Mouse (Mus musculus) midbrain, embryonic 15.5 days (tissue): ENCODE measurements at regions not wholly inside any gene's neighbourhood (a gene's known extent, or its start where the extent isn't known, plus 50 kb on each side); places are given as distances from the start of the nearest gene placed in this dataset.

Experiments used
- ATAC-seq: fragments of 200-750 bp; cut with Nextera tagmentation; replicated peaks from 2 replicates; pipeline ENCODE4 v1.8.0; 2017; ENCODE audit warnings: moderate TSS enrichment
- H3K27ac ChIP-seq: fragments of 300-500 bp; sonication (generic); 2 replicates; pipeline ENCODE4 v1.5.1; 2015; ENCODE audit warnings: mild to moderate bottlenecking, inconsistent platforms
- H3K27me3 ChIP-seq: fragments of 300-500 bp; sonication (generic); replicated peaks from 2 replicates; pipeline ENCODE4 v1.6.1; 2015; ENCODE audit warnings: inconsistent platforms
- H3K36me3 ChIP-seq: fragments of 300-500 bp; sonication (generic); replicated peaks from 2 replicates; pipeline ENCODE4 v1.6.1; 2015; ENCODE audit warnings: inconsistent platforms
- H3K4me1 ChIP-seq: fragments of 300-500 bp; sonication (generic); 2 replicates; pipeline ENCODE4 v1.6.1; 2015; ENCODE audit warnings: inconsistent platforms
- H3K4me2 ChIP-seq: fragments of 300-500 bp; sonication (generic); 2 replicates; pipeline ENCODE4 v1.6.1; 2015; ENCODE audit warnings: inconsistent platforms, mild to moderate bottlenecking, moderate library complexity
- H3K4me3 ChIP-seq: fragments of 300-500 bp; sonication (generic); 2 replicates; pipeline ENCODE4 v1.5.1; 2015; ENCODE audit warnings: mild to moderate bottlenecking, inconsistent platforms
- H3K9ac ChIP-seq: fragments of 300-500 bp; sonication (generic); 2 replicates; pipeline ENCODE4 v1.6.1; 2015; ENCODE audit warnings: mild to moderate bottlenecking, inconsistent platforms
- H3K9me3 ChIP-seq: fragments of 300-500 bp; sonication (generic); 2 replicates; pipeline ENCODE4 v1.6.1; 2016; ENCODE audit warnings: inconsistent platforms
- WGBS: fragments of 180-500 bp; shearing (Covaris S2); methylation state at CpG from one replicate; pipeline ENCODE4 v1.1.7; 2015; ENCODE audit warnings: mixed read lengths; 5-methylcytosine and 5-hydroxymethylcytosine counted together

DNA sequence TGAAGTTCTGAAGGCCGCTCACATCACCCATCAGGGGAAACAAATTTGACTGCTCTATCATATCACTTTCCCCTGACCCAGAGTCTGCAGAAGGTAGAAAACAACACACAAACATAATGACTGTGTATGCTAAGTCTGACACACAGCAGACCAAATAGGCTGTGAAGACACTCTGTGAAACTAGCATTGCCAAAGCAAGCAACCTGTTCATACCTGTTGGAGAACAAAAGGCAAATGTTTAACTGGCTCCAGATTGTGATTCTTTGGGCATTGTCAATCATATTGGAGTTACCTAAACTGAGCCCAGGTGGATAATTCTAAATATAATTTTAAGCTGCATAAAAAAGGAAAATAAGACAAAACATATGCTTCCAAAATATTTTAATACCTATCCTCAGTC, 407.4 kb upstream of the Pik3r1 start:
- H3K4me1 ChIP-seq: no peaks in the 10 kb centered on the region
- no peak overlapping the region for H3K27ac ChIP-seq
- H3K4me3 ChIP-seq: no peak overlapping the region
- whole genome bisulfite sequencing: 98% methylated on average over 1 of the region's 1 CpGs
- H3K27me3 ChIP-seq: no peaks in the 10 kb centered on the region
- no peak overlapping the region for H3K4me2 ChIP-seq
- H3K9ac ChIP-seq: no peak overlapping the region
- H3K36me3 ChIP-seq: no peaks in the 10 kb centered on the region
- ATAC-seq: no peak
- no peaks in the 10 kb centered on the region for H3K9me3 ChIP-seq

DNA sequence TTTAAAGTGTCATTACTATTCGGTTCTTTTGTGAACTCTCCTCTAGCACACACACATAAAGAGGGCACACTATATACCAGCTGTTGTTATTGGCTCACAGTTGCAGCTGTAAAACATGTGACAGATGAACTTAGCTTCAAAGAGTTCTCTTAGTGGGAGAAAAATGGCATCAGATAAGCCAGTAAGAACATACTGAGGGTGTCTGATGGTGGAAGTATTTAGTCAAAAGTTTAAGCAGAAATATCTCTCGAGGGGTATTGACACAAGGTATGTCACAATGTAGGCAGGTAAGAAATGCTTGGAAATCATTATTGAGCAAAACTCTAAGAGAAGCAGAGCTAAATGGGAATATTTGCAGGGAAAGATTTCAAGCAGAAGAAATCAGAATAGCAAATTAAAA, 408.4 kb upstream of the Pik3r1 start:
- Histone ChIP-seq H3K9me3 (no peaks in the 10 kb centered on the region), H3K4me2 (no peak overlapping the region), H3K27me3 (no peaks in the 10 kb centered on the region), H3K9ac (no peak overlapping the region), H3K4me3 (no peak overlapping the region), H3K27ac (no peak overlapping the region), H3K36me3 (no peaks in the 10 kb centered on the region), H3K4me1 (no peaks in the 10 kb centered on the region)
- no peak for ATAC-seq
- WGBS: 85% methylated on average over 2 of the region's 2 CpGs

DNA sequence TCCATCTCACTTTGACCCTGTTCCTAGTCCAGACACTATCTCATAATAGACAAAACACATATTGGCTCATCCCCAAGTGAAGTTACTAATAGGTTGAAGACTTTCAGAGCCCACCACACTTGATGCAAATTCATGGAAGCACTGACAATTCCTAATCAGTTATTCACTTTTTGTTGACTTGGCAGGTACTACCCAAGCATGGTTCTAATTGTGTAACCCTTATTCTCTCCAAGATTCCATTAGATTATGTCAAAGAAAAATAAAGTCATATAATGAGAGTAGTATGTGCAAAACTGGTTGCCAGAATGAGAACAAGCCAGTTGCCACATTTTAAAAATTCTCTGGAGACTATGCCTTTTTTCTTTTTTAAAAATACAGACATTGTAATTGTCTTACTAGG, 426.7 kb upstream of the Pik3r1 start:
- no peak overlapping the region for H3K9ac ChIP-seq
- no peak overlapping the region for H3K4me2 ChIP-seq
- H3K27ac ChIP-seq: no peak overlapping the region
- H3K27me3 ChIP-seq: no peaks in the 10 kb centered on the region
- ATAC-seq: no peak
- no peaks in the 10 kb centered on the region for H3K9me3 ChIP-seq
- no peaks in the 10 kb centered on the region for H3K4me1 ChIP-seq
- no peak overlapping the region for H3K4me3 ChIP-seq
- H3K36me3 ChIP-seq: no peaks in the 10 kb centered on the region

DNA sequence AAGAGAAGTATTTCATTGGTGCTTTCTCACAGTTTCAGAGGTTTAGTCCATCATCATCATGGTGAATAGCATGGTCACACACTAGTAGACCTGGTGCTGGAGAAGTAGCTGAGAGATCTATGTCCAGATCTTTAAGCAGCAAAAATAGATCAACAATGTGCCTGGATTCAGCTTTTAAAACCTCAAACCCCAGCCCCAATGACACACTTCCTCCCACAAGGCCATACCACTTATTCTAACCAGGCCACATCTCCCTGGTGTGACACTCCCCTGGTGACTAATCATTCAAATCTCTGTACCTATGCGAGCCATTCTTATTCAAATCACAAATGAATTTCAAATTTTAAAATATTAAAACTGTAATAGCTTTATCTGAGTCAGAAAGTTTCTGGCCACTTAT, 434.3 kb upstream of the Pik3r1 start:
- ATAC-seq: no peak
- Histone ChIP-seq H3K36me3 (no peaks in the 10 kb centered on the region), H3K4me1 (no peaks in the 10 kb centered on the region), H3K4me3 (no peak overlapping the region), H3K9ac (no peak overlapping the region), H3K27me3 (no peaks in the 10 kb centered on the region), H3K4me2 (no peak overlapping the region), H3K9me3 (no peaks in the 10 kb centered on the region), H3K27ac (no peak overlapping the region)
- 96% methylated on average over 1 of the region's 1 CpGs for WGBS

DNA sequence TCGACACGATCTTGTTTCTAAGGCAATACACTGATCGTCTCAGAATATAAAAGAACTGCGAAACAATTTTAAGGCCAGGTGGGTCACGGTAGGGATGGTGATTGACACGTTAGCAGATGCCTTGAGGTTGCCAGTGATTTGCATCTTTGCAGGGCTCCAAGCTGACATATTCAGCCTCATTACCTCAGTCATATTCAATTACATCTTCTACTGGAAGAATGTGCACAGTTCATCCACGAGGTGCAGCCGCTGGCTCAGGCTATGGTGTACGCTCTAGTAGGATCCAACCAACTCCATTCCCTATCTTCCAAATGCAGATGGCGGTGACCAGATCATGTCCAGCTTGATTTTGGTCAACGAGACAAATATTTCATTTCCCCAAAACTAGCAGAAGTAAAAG, 450.5 kb upstream of the Pik3r1 start:
- no peaks in the 10 kb centered on the region for H3K27me3 ChIP-seq
- no peak overlapping the region for H3K9ac ChIP-seq
- WGBS: 86% methylated on average over 11 of the region's 11 CpGs
- no peaks in the 10 kb centered on the region for H3K4me1 ChIP-seq
- H3K36me3 ChIP-seq: no peaks in the 10 kb centered on the region
- no peaks in the 10 kb centered on the region for H3K9me3 ChIP-seq
- H3K4me2 ChIP-seq: no peak overlapping the region
- ATAC-seq: no peak
- H3K4me3 ChIP-seq: no peak overlapping the region
- H3K27ac ChIP-seq: no peak overlapping the region

DNA sequence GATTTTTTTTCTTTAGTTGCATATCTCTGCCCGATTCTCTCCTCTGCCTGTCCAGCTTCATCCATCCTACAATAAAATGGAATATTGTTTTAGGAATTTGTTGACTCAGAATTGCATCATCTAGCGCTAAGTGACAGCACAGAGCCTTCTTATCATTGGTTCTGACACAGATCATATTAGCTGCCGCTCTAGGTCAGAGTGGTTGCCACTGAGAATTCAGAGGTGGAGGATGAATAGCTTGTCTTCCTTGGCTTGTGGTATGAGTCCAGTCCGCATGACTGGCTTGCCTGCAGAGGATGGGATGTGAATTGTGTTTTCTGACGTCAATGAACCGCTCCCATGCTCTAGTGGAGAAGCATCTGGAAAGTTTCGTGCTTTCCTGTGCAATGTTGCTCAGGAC, 462.3 kb upstream of the Cd180 start:
- H3K27me3 ChIP-seq: no peaks in the 10 kb centered on the region
- no peaks in the 10 kb centered on the region for H3K36me3 ChIP-seq
- no peak for ATAC-seq
- no peak overlapping the region for H3K4me3 ChIP-seq
- no peak overlapping the region for H3K9ac ChIP-seq
- no peak overlapping the region for H3K4me2 ChIP-seq
- H3K4me1 ChIP-seq: no peaks in the 10 kb centered on the region
- WGBS: 92% methylated on average over 7 of the region's 7 CpGs
- no peaks in the 10 kb centered on the region for H3K9me3 ChIP-seq
- no peak overlapping the region for H3K27ac ChIP-seq

DNA sequence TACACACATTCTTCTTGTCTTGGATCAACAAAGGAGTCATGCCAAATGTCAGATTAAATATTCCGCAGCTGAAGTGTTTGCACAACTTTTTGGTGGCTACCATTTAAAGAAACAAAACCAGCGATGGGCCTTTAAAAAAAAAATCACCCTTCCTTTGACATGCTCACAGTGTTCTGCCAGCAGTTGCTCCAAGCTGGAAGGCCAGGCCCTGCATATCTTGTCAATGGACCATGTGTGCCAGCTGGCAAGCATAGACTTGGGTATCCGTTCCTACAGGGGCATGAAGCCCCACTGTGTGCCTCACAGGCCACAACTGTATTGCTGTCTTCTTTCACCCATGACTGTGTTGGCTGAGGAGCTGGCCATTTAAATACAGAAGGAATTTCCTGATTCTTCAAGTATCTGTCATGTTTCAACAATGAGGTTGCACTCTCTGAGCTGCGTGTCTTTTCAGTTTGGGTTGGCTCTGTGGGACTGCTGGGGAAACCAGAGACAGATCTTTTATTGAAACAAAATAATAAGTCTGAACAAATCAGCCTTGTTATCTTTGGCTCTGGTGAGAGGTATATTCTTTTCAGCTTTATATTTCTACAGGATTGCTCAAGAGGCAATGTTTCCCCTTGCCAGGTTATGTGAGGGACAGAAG, 460.9 kb upstream of the Cd180 start:
- no peaks in the 10 kb centered on the region for H3K27me3 ChIP-seq
- WGBS: 80% methylated on average over 4 of the region's 4 CpGs
- no peaks in the 10 kb centered on the region for H3K4me1 ChIP-seq
- no peak overlapping the region for H3K27ac ChIP-seq
- no peaks in the 10 kb centered on the region for H3K9me3 ChIP-seq
- no peak overlapping the region for H3K4me3 ChIP-seq
- no peak overlapping the region for H3K9ac ChIP-seq
- no peak overlapping the region for H3K4me2 ChIP-seq
- no peaks in the 10 kb centered on the region for H3K36me3 ChIP-seq
- ATAC-seq: no peak

DNA sequence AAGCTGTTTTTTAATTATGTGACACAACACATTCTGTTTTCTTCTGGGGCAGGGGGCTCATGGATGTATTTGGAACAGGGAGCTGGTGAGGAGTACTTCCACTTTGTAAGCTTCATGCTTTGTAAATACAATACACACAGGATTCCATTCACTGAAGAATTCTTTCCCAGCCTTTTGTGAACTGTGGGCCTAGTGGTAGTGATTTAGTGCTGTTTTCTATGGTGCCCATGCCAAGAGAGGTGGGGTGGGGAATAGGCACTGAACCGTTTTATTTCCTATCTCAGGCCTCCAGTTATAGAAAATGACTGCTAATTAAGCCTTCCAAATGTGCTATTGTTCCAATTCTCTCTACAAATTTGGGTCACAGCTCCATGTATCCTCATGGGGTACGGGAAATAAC, 442.5 kb upstream of the Cd180 start:
- ATAC-seq: no peak
- Histone ChIP-seq H3K4me2 (no peak overlapping the region), H3K4me1 (peaks cover 6% of the 10 kb centered on the region; the same call in 1 of the 2 replicates), H3K9ac (no peak overlapping the region), H3K36me3 (no peaks in the 10 kb centered on the region), H3K4me3 (no peak overlapping the region), H3K27me3 (no peaks in the 10 kb centered on the region), H3K9me3 (no peaks in the 10 kb centered on the region), H3K27ac (no peak overlapping the region)
- 62% methylated on average over 2 of the region's 2 CpGs for WGBS

DNA sequence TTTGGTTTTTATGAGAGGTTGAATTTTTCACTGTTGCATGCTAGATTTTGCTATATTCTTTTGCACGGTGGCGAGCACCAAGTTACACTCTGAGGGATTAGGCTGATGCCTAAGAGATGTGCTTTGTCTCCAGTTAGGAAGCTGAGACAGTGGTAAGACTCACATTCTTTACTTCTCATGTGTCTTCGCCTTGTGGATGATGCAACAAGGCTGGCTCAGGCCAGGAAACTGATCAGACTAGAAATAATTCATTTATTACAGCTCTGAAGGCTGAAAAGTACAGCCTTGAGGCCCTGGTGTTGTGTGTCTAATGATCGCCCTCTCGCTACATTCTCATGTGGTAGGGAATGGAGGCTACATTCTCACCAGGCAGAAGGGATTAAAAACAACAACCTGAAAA, 441.6 kb upstream of the Cd180 start:
- no peaks in the 10 kb centered on the region for H3K36me3 ChIP-seq
- H3K4me1 ChIP-seq: peaks cover 6% of the 10 kb centered on the region; the same call in 1 of the 2 replicates
- H3K27me3 ChIP-seq: no peaks in the 10 kb centered on the region
- WGBS: 88% methylated on average over 5 of the region's 5 CpGs
- H3K27ac ChIP-seq: no peak overlapping the region
- no peaks in the 10 kb centered on the region for H3K9me3 ChIP-seq
- H3K9ac ChIP-seq: no peak overlapping the region
- no peak overlapping the region for H3K4me3 ChIP-seq
- H3K4me2 ChIP-seq: no peak overlapping the region
- no peak for ATAC-seq

DNA sequence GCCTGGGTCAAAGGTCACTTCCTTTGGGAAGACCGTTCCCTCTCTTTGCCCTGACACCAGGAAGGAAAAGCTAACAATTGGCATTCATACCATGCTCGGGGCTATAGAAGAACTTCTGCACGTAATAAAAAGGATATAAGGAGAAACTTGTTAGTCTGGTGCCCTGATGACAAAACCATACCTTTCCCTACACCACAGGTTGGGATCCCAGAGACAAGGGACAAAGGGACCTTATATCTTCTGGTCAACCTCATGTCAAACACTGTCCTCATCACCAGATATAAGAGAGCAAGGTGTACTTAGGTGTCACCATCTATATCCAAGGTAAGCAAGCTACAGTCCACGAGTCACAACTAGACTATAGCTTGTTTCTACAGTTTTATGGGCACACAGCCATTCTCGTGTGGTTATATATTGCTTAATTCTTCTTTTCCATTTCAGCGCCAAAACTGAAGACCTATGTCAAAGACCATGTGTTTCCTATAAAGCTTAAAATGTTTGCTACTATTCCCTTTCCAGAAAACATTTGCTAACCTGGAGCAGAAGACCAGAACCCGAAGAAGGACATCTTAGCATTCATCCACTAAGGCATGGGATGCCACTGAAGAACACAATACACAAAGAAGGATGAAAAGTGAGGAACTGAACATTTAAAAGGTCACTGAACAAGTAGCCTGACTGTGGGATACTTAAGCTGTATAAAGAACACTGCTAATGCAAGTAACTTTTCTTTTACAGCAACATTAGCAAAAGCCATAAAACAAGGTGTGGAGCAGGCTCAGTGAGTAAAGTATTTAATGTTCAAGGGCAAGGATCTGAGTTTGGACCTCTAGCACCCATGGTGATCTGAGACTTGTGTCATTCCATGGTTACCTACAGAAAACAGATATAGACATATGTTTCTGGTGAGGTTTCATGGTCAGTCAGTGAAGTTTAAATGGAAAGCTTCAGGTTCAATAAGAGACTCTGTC, 437.7 kb upstream of the Cd180 start:
- Histone ChIP-seq H3K27ac (no peak overlapping the region), H3K4me3 (no peak overlapping the region), H3K27me3 (no peaks in the 10 kb centered on the region), H3K9me3 (no peaks in the 10 kb centered on the region), H3K36me3 (no peaks in the 10 kb centered on the region), H3K4me1 (peaks cover 6% of the 10 kb centered on the region; the same call in 1 of the 2 replicates), H3K9ac (no peak overlapping the region), H3K4me2 (no peak overlapping the region)
- no peak for ATAC-seq
- WGBS: 85% methylated on average over 7 of the region's 7 CpGs

DNA sequence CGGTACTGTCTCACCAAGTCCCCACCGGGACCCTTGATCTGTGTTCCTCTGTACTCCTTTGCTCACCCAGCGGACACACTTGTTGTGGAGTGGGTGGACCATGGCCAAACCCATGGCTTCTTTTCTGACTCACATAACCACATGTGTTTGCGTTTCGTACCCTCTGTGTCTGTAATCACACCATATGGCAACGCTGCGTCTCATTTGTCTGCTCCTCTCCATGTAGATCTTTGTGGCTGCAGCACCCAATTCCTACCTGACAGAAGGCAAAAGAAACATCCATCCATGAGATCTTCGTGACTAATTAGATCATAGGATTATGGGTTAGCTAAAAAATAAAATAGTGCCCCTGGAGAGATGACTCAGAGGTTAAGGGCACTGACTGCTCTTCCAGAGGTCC, 435.2 kb upstream of the Cd180 start:
- ATAC-seq: no peak
- H3K36me3 ChIP-seq: no peaks in the 10 kb centered on the region
- peaks cover 5% of the 10 kb centered on the region; the same call in 1 of the 2 replicates for H3K4me1 ChIP-seq
- H3K27me3 ChIP-seq: no peaks in the 10 kb centered on the region
- H3K4me3 ChIP-seq: no peak overlapping the region
- H3K9ac ChIP-seq: no peak overlapping the region
- H3K27ac ChIP-seq: no peak overlapping the region
- no peaks in the 10 kb centered on the region for H3K9me3 ChIP-seq
- H3K4me2 ChIP-seq: no peak overlapping the region
- WGBS: 83% methylated on average over 8 of the region's 8 CpGs

DNA sequence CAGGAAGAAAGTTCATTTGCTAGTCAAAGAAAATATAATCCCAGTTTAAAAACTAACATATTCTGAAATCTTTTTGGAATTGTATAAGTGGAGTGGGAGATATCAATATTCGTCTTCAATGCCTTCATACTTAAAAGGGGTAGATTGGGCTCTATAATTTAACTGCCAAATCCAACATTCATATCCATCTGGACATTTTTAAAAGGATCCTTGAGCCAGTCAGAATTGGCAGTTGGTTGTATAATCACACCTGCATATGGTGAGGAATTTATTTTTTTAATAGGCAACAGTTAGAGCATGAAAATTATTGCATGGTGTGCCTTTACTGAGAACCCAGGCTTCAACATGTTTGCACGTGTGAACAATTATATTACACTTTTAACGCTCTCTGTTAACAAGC, 419.5 kb upstream of the Cd180 start:
- H3K27me3 ChIP-seq: no peaks in the 10 kb centered on the region
- H3K9ac ChIP-seq: no peak overlapping the region
- no peak overlapping the region for H3K27ac ChIP-seq
- no peak for ATAC-seq
- no peaks in the 10 kb centered on the region for H3K36me3 ChIP-seq
- no peak overlapping the region for H3K4me3 ChIP-seq
- no peaks in the 10 kb centered on the region for H3K9me3 ChIP-seq
- 90% methylated on average over 3 of the region's 3 CpGs for WGBS
- no peaks in the 10 kb centered on the region for H3K4me1 ChIP-seq
- no peak overlapping the region for H3K4me2 ChIP-seq

DNA sequence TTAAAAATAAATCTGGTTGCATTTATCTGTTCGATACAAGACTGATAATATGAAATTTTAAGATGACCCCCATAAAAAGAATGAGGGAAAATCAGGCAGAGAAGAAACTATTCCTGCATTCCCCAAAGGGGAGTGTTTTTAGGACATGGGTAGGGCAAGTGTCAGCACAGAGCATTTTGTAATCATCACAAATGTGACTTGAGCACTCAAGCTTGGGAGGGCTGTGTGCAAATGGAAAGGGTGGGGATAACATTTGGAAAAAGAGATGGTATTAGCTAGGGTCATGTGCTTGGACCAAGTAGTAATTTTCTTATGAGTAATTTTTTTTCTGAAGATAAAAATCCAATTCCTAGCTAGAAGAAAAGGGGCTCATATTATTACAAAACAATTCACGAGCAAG, 418.1 kb upstream of the Cd180 start:
- ATAC-seq: no peak
- Histone ChIP-seq H3K9ac (no peak overlapping the region), H3K4me2 (no peak overlapping the region), H3K4me1 (no peaks in the 10 kb centered on the region), H3K27me3 (no peaks in the 10 kb centered on the region), H3K36me3 (no peaks in the 10 kb centered on the region), H3K27ac (no peak overlapping the region), H3K4me3 (no peak overlapping the region), H3K9me3 (no peaks in the 10 kb centered on the region)
- WGBS: 91% methylated on average over 2 of the region's 2 CpGs
